Mouse (Mus musculus): Measurements from ENCODE around the gene Mcam.
"Not testable (repeated sequence)": the region's sequence is repeated elsewhere in the genome, so short reads cannot be mapped to it uniquely, and the experiment has no call there.

The Mcam gene

GRCm38 (mm10) chr9:44109360-44110095 lies 24.7 kb upstream of the Mcam start:
- peak; percentile 86 for DNase-seq (ENCODE audit: low spot score)

- DNase-seq (ENCODE audit: low spot score) = not testable (repeated sequence)
These were observed 22.4 kb upstream of the Mcam start for GRCm38 (mm10) chr9:44111909-44112308.

GRCm38 (mm10) chr9:44113105-44113789 lies 21.0 kb upstream of the Mcam start, which contains the start of the genes Gm49380 and Rnf26:
TSS of gene Gm49380 (minus strand) at chr9:44113500.
TSS of gene Rnf26 (minus strand) at chr9:44113517.
- peak; percentile 99 for DNase-seq (ENCODE audit: low spot score)

- DNase-seq (ENCODE audit: low spot score) = no peak
These were observed 19.8 kb upstream of the Mcam start for GRCm38 (mm10) chr9:44114453-44114852.

- no peak for DNase-seq (ENCODE audit: low spot score)
These were observed 18.7 kb upstream of the Mcam start for GRCm38 (mm10) chr9:44115599-44115998.

- no peak for DNase-seq (ENCODE audit: low spot score)
These were observed 18.1 kb upstream of the Mcam start for GRCm38 (mm10) chr9:44116182-44116581.

- DNase-seq (ENCODE audit: low spot score) = no peak
These were observed 15.3 kb upstream of the Mcam start for GRCm38 (mm10) chr9:44119011-44119410.

GRCm38 (mm10) chr9:44119948-44120465 lies 14.3 kb upstream of the Mcam start:
- DNase-seq (ENCODE audit: low spot score) = no peak

- no peak for DNase-seq (ENCODE audit: low spot score)
These were observed 10.0 kb upstream of the Mcam start for GRCm38 (mm10) chr9:44124317-44124716.

GRCm38 (mm10) chr9:44125026-44125425 lies 9.2 kb upstream of the Mcam start:
- DNase-seq (ENCODE audit: low spot score) = no peak

- DNase-seq (ENCODE audit: low spot score) = peak; percentile 96
These were observed 8.5 kb upstream of the Mcam start for GRCm38 (mm10) chr9:44125546-44126428.

- no peak for DNase-seq (ENCODE audit: low spot score)
These were observed 7.5 kb upstream of the Mcam start for GRCm38 (mm10) chr9:44126746-44127145.

GRCm38 (mm10) chr9:44127351-44127801 lies 6.9 kb upstream of the Mcam start:
- DNase-seq (ENCODE audit: low spot score) = no peak

GRCm38 (mm10) chr9:44129633-44130032 lies 4.6 kb upstream of the Mcam start:
- no peak for DNase-seq (ENCODE audit: low spot score)

- DNase-seq (ENCODE audit: low spot score) = peak; percentile 86
These were observed 4.2 kb upstream of the Mcam start for GRCm38 (mm10) chr9:44130034-44130433.

GRCm38 (mm10) chr9:44130581-44131275 lies 3.5 kb upstream of the Mcam start:
- peak; percentile 80 for DNase-seq (ENCODE audit: low spot score)

- DNase-seq (ENCODE audit: low spot score) = no peak
These were observed 3.0 kb upstream of the Mcam start for GRCm38 (mm10) chr9:44131276-44131590.

GRCm38 (mm10) chr9:44132200-44132599 lies 2.1 kb upstream of the Mcam start:
- no peak for DNase-seq (ENCODE audit: low spot score)

- no peak for DNase-seq (ENCODE audit: low spot score)
These were observed 982 bp upstream of the Mcam start for GRCm38 (mm10) chr9:44133287-44133686.

- no peak for DNase-seq (ENCODE audit: low spot score)
These were observed 822 bp downstream of the Mcam start for GRCm38 (mm10) chr9:44134851-44135730.

Measured in embryo, embryonic 10.5 days (tissue).